Mouse (Mus musculus) spleen, postnatal 10 days (tissue): ENCODE data around the gene Sycp3.
A peak's percentile ranks its signal among the peaks of the same experiment; 100 is the strongest.
"Not testable (repeated sequence)": the region's sequence is repeated elsewhere in the genome, so short reads cannot be mapped to it uniquely, and the experiment has no call there.

ENCODE experiments used
- DNase-seq, 2 experiments: peaks; one replicate each; pipeline ENCODE4 v3.0.0; 2021 to 2022; ENCODE audit warnings: low spot score in 2 of 2

Gene Sycp3

GRCm38 (mm10) chr10:88501370-88501769, 42.0 kb downstream of the Sycp3 start:
- no peak for DNase-seq

- no peak for DNase-seq
Observed at GRCm38 (mm10) chr10:88501886-88502765, 42.8 kb downstream of the Sycp3 start.

- no peak for DNase-seq
Observed at GRCm38 (mm10) chr10:88502919-88503318, 43.5 kb downstream of the Sycp3 start.

- DNase-seq, result peak; percentile 73 to 88
Observed at GRCm38 (mm10) chr10:88503421-88504314, 44.3 kb downstream of the Sycp3 start, which contains the start of gene Chpt1. TSS of gene Chpt1 (minus strand) at chr10:88504073.

GRCm38 (mm10) chr10:88504481-88504880, 45.1 kb downstream of the Sycp3 start:
- DNase-seq, result no peak

GRCm38 (mm10) chr10:88505256-88505655, 45.9 kb downstream of the Sycp3 start:
- no peak for DNase-seq

GRCm38 (mm10) chr10:88507691-88508143, 48.3 kb downstream of the Sycp3 start:
- no peak for DNase-seq

- no peak for DNase-seq
Observed at GRCm38 (mm10) chr10:88510503-88511271, 51.3 kb downstream of the Sycp3 start.

- no peak for DNase-seq
Observed at GRCm38 (mm10) chr10:88511355-88511754, 52.0 kb downstream of the Sycp3 start.

- no peak for DNase-seq
Observed at GRCm38 (mm10) chr10:88513574-88514135, 54.3 kb downstream of the Sycp3 start.

- DNase-seq, result peak in 1 of 2 experiments; percentile 51
Observed at GRCm38 (mm10) chr10:88514495-88514894, 55.1 kb downstream of the Sycp3 start.

- not testable (repeated sequence) for DNase-seq
Observed at GRCm38 (mm10) chr10:88515049-88515448, 55.7 kb downstream of the Sycp3 start.

GRCm38 (mm10) chr10:88522795-88523194, 63.4 kb downstream of the Sycp3 start:
- no peak for DNase-seq
